Comparison of ENCODE assay signal across 9 mouse cellular contexts in genomic region chr10:61625381-61626257, GRCm38 (mm10). TPM values are rescaled to one million over a fixed set of nuclear protein-coding genes. Genes with fewer than 3 reads are reported as not detected.
DNase-seq lines count a peak whose midpoint lies in the region; ATAC-seq lines count a peak whose summit lies in the region.
"Had no signal": no experiment of that assay in that cellular context is flagged by ENCODE, and none has a peak within 500 bp of the region (broad histone marks: within the 10 kb centered on the region; RNA-seq: fewer than 3 reads in every experiment).

No protein-coding gene starts in this region.

- H3K27ac ChIP-seq in kidney, embryonic 14.5 days (ENCODE audit: low read depth, low read length) = no peak overlapping the region
- H3K27ac ChIP-seq in forebrain, embryonic 12.5 days = no peak overlapping the region
- H3K27ac ChIP-seq in hindbrain, embryonic 14.5 days = no peak overlapping the region
- H3K27ac ChIP-seq in liver, embryonic 12.5 days = no peak overlapping the region

- no peak for DNase-seq in kidney, adult 11 months
- DNase-seq in adrenal gland, postnatal 10 days = peak; percentile 49
- peak; percentile 57 for DNase-seq in hindbrain, embryonic 14.5 days (ENCODE audit: low spot score)
- peak; percentile 57 for DNase-seq in neural tube, embryonic 10.5 days (ENCODE audit: extremely low spot score, low spot score)
- DNase-seq in spleen, postnatal 14 days (ENCODE audit: low spot score in 2 of 2) = no peak

- H3K9ac ChIP-seq in kidney, embryonic 14.5 days (ENCODE audit: low read depth, low read length) = peak overlapping the region; percentile 42; the same call in 1 of the 2 replicates
- peak overlapping the region; percentile 48; the same call in 1 of the 2 replicates for H3K9ac ChIP-seq in forebrain, embryonic 12.5 days
- H3K9ac ChIP-seq in hindbrain, embryonic 14.5 days = peak overlapping the region; percentile 62
- H3K9ac ChIP-seq in liver, embryonic 12.5 days = peak overlapping the region; percentile 24

- ATAC-seq in kidney, embryonic 14.5 days (ENCODE audit: low FRiP score, low TSS enrichment) = peak; percentile 54
- ATAC-seq in forebrain, embryonic 12.5 days (ENCODE audit: low FRiP score) = peak; percentile 58
- peak; percentile 79 for ATAC-seq in hindbrain, embryonic 14.5 days (ENCODE audit: low FRiP score)
- ATAC-seq in liver, embryonic 12.5 days = no peak

- 3% methylated on average over 74 of the region's 74 CpGs for WGBS in kidney, embryonic 14.5 days
- 3% methylated on average over 74 of the region's 74 CpGs for WGBS in forebrain, embryonic 12.5 days
- 4% methylated on average over 73 of the region's 74 CpGs for WGBS in hindbrain, embryonic 14.5 days
- WGBS in liver, embryonic 12.5 days (ENCODE audit: insufficient replicate concordance) = 2% methylated on average over 74 of the region's 74 CpGs

- peaks cover 15% of the 10 kb centered on the region for H3K27me3 ChIP-seq in kidney, embryonic 14.5 days (ENCODE audit: control insufficient read depth, insufficient read depth, low read length)
- peaks cover 55% of the 10 kb centered on the region for H3K27me3 ChIP-seq in forebrain, embryonic 12.5 days
- peaks cover 31% of the 10 kb centered on the region for H3K27me3 ChIP-seq in hindbrain, embryonic 14.5 days (ENCODE audit: control insufficient read depth, insufficient read depth, low read length)
- peaks cover 42% of the 10 kb centered on the region for H3K27me3 ChIP-seq in liver, embryonic 12.5 days (replicated peaks)
- H3K27me3 ChIP-seq: Patski had no signal

- H3K4me3 ChIP-seq in kidney, embryonic 14.5 days (ENCODE audit: low read length) = peak overlapping the region; percentile 44
- peak overlapping the region; percentile 45 for H3K4me3 ChIP-seq in forebrain, embryonic 12.5 days (replicated peaks)
- peak overlapping the region; percentile 41 for H3K4me3 ChIP-seq in hindbrain, embryonic 14.5 days (replicated peaks; ENCODE audit: low read length)
- H3K4me3 ChIP-seq in liver, embryonic 12.5 days = peak overlapping the region; percentile 44

- H3K4me2 ChIP-seq in kidney, embryonic 14.5 days (replicated peaks; ENCODE audit: low read depth, low read length) = peak overlapping the region; percentile 86
- peak overlapping the region; percentile 81 for H3K4me2 ChIP-seq in forebrain, embryonic 12.5 days
- peak overlapping the region; percentile 86 for H3K4me2 ChIP-seq in hindbrain, embryonic 14.5 days (replicated peaks)
- H3K4me2 ChIP-seq in liver, embryonic 12.5 days = peak overlapping the region; percentile 72

- peaks cover 10% of the 10 kb centered on the region for H3K4me1 ChIP-seq in kidney, embryonic 14.5 days (ENCODE audit: control insufficient read depth, insufficient read depth, low read length)
- peaks cover 12% of the 10 kb centered on the region for H3K4me1 ChIP-seq in forebrain, embryonic 12.5 days
- H3K4me1 ChIP-seq in hindbrain, embryonic 14.5 days (replicated peaks; ENCODE audit: control insufficient read depth, insufficient read depth, low read length) = peaks cover 14% of the 10 kb centered on the region; the same call in 1 of the 2 replicates
- peaks cover 14% of the 10 kb centered on the region for H3K4me1 ChIP-seq in liver, embryonic 12.5 days

- no peaks in the 10 kb centered on the region for H3K36me3 ChIP-seq in kidney, embryonic 14.5 days (ENCODE audit: control insufficient read depth, insufficient read depth, low read length)
- H3K36me3 ChIP-seq in forebrain, embryonic 12.5 days (replicated peaks) = no peaks in the 10 kb centered on the region
- H3K36me3 ChIP-seq in hindbrain, embryonic 14.5 days (replicated peaks; ENCODE audit: control insufficient read depth, insufficient read depth) = no peaks in the 10 kb centered on the region
- no peaks in the 10 kb centered on the region for H3K36me3 ChIP-seq in liver, embryonic 12.5 days

- no peaks in the 10 kb centered on the region for H3K9me3 ChIP-seq in kidney, embryonic 14.5 days (ENCODE audit: control insufficient read depth, low read length)
- no peaks in the 10 kb centered on the region for H3K9me3 ChIP-seq in forebrain, embryonic 12.5 days
- H3K9me3 ChIP-seq in hindbrain, embryonic 14.5 days (ENCODE audit: control insufficient read depth, low read length) = no peaks in the 10 kb centered on the region
- H3K9me3 ChIP-seq in liver, embryonic 12.5 days (replicated peaks) = no peaks in the 10 kb centered on the region

RNA-seq across cellular contexts. Expression of gene Ppa1, which starts 22.7 kb away (rescaled TPM):
- 205 and 217 TPM in 2 replicates for polyA plus RNA-seq in kidney, embryonic 14.5 days (2014; fragmentation: Nextera tagmentation; extraction: Ambion mirVana)
- 100 to 1,000 TPM; 110 to 122 TPM for total RNA-seq in adrenal gland, postnatal 10 days (2021)
- 264 and 269 TPM in 2 replicates for polyA plus RNA-seq in forebrain, embryonic 12.5 days (2016; fragmentation: Nextera tagmentation; extraction: Ambion mirVana)
- 191 and 213 TPM in 2 replicates for polyA plus RNA-seq in hindbrain, embryonic 14.5 days (2014; fragmentation: Nextera tagmentation; extraction: Ambion mirVana)
- polyA plus RNA-seq in liver, embryonic 12.5 days (2016; fragmentation: Nextera tagmentation; extraction: Ambion mirVana) = 137 and 147 TPM in 2 replicates

RNA-seq across cellular contexts. Expression of gene Npffr1, which starts 30.3 kb away (rescaled TPM):
- polyA plus RNA-seq in kidney, embryonic 14.5 days (2014; fragmentation: Nextera tagmentation; extraction: Ambion mirVana) = 0.27 TPM in 1 of 2 replicates, not detected in the other
- total RNA-seq in adrenal gland, postnatal 10 days (2021) = under 1 TPM; 0.24 to 0.33 TPM
- 0.18 and 0.36 TPM in 2 replicates for polyA plus RNA-seq in forebrain, embryonic 12.5 days (2016; fragmentation: Nextera tagmentation; extraction: Ambion mirVana)
- 0.96 and 1.2 TPM in 2 replicates for polyA plus RNA-seq in hindbrain, embryonic 14.5 days (2014; fragmentation: Nextera tagmentation; extraction: Ambion mirVana)
- polyA plus RNA-seq in liver, embryonic 12.5 days (2016; fragmentation: Nextera tagmentation; extraction: Ambion mirVana) = not detected in 2 replicates

RNA-seq across cellular contexts. Expression of gene Sar1a, which starts 54.5 kb away (rescaled TPM):
- polyA plus RNA-seq in kidney, embryonic 14.5 days (2014; fragmentation: Nextera tagmentation; extraction: Ambion mirVana) = 161 and 246 TPM in 2 replicates
- 100 to 1,000 TPM; 161 to 179 TPM for total RNA-seq in adrenal gland, postnatal 10 days (2021)
- 216 and 221 TPM in 2 replicates for polyA plus RNA-seq in forebrain, embryonic 12.5 days (2016; fragmentation: Nextera tagmentation; extraction: Ambion mirVana)
- polyA plus RNA-seq in hindbrain, embryonic 14.5 days (2014; fragmentation: Nextera tagmentation; extraction: Ambion mirVana) = 211 and 230 TPM in 2 replicates
- polyA plus RNA-seq in liver, embryonic 12.5 days (2016; fragmentation: Nextera tagmentation; extraction: Ambion mirVana) = 110 and 112 TPM in 2 replicates

Comparison
In these comparisons a context has a peak if more than half of its experiments do, and no peak if none do; other contexts are left out.
1. DNase-seq: peak in adrenal gland, postnatal 10 days (single experiment), hindbrain, embryonic 14.5 days (single experiment) and neural tube, embryonic 10.5 days (single experiment); none in kidney, adult 11 months (single experiment) and spleen, postnatal 14 days (0 of 2).
2. Peak in every context shown above with its lines, with median percentiles within 50 percentile points of each other: H3K4me2 ChIP-seq, H3K4me3 ChIP-seq and H3K9ac ChIP-seq.